Mouse (Mus musculus): Measurements from ENCODE around the gene Gpr143. TPM values are rescaled to one million over a fixed set of nuclear protein-coding genes. Genes with fewer than 3 reads are reported as not detected.

The Gpr143 gene
- total RNA-seq, 1 experiment from 2014 or later = not detected

- ATAC-seq (replicated peaks; ENCODE audit: low read depth, poor library complexity, severe bottlenecking) = no peak
Measured at GRCm38 (mm10) chrX:152855076-152855772, 73.5 kb downstream of the Gpr143 start.

Other genes with a start within 250 kb of the Gpr143 start
- gene Cldn34a, start 218.6 kb upstream of the Gpr143 start, total RNA-seq (2017) = not detected in 2 replicates
- not detected in 2 replicates for gene Shroom2, start 12.5 kb upstream of the Gpr143 start, total RNA-seq (2017)
- 1.1 and 1.3 TPM in 2 replicates for gene Usp51, start 224.5 kb downstream of the Gpr143 start, total RNA-seq (2017)

Measured in common myeloid progenitor, adult 5-6 weeks (primary cell).